Mouse (Mus musculus): ENCODE measurements around the gene Klre1.
"Not testable (repeated sequence)": the region's sequence is repeated elsewhere in the genome, so short reads cannot be mapped to it uniquely, and the experiment has no call there.

Klre1 gene

DNA sequence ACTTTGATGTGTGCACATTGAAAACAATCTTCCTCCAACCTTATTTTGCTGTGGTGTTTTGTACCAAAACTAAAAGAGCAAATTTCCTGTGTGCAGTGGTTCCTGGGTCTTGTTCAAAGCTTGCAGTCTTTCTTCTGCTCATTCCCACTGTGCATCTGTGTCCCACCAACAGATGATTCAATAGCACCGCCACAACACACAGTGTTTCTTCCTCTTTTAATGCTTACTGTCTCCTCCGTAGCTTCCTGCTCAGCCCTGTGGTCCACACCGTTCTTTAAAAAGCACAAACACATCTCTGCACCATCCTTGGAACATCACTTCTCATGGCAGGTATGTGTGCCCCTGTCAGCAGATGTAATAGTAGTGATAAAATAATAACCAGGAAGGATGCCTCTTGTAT is 13.8 kb downstream of the Klre1 start, which contains the start of gene Klrd1:
Gene Klrd1 (plus strand): TSS at position 275 of the 400 bp plus-strand sequence.
- no peak for DNase-seq

DNA sequence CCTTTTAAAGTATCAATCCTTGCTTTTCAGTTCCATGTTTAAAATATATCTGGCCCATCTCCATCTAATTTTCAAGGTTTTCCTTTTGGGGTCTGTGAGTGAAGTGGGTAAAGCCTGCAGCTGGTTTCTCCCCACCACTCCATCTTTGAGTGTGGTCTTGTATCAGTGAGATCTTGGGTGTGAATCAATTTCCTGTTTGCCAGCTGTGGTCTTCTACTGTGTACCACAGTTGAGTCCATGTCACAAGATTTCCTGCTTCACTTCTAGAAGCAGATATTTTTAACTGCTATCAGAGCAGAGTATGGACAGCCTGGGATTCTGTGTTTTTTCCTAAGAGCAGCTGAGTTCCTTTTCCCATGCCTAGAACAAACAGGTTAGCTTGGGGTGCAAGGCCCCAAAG is 30.7 kb downstream of the Klre1 start:
- DNase-seq: no peak

DNA sequence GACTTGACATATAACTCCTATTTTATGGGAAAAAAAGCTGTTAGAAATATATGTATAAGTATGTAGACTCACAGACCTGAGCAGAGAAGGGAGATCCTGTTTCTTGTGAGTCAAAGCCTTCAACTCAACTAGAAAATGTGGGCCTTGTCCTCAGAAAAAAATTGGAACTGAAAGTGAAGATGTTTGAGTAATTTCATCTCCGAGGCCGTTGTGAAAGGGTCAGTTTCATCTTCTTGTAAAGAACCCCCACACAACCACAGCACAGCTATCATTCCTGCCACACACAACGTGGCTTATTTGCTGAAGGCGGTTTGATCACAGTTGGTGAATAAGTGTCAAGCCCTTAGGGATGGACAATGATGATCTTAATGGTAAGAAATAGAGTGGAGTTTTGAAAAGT is 46.0 kb downstream of the Klre1 start, which contains the start of gene Klrk1:
Gene Klrk1 (minus strand): TSS at position 130 of the 400 bp plus-strand sequence.
- no peak for DNase-seq

DNA sequence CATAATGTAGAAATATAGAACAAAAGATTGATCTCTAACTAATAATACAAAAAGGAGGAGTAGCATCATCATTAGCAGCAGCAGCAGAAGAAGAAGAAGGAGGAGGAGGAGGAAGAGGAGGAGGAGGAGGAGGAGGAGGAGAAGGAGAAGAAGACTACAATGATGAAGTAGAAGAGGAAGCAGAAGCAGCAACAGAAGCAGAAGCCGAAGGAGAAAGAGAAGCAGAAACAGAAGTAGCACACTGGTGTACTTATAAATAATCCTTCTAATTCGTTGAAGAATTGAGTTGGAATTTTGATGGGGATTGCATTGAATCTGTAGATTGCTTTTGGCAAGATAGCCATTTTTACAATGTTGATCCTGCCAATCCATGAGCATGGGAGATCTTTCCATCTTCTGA is 53.3 kb downstream of the Klre1 start:
- DNase-seq: not testable (repeated sequence)

Data from kidney, postnatal 4 days (tissue).